13 mouse cellular contexts compared by ENCODE assay signal in the genomic region with DNA sequence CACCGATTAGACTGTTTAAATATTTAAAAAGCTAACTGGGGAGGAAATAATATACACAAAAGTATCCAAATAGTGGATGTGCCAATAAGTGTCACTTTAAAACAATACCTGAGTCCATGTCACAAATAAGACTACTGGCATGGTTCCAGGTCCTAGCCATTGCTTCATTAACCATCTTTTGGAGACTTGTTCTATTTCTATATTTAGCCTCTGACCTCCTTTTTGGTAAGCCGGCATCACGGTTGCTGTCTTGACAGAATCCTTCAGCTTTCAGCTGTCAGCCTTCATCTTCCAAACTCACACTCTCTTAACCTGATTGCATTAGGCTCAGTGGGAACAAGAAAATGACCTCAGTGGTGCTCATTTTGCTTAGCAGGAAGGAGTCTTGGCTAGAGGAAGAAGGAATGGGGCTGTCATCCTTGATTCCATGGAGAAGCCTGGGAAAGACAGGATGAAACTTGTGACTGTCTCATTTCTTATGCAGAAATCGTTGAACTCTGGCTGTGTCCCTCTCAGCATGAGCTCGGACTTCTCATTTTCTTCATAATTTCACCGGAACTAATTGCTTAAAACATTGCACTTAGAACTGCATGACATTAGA.
DNase-seq lines count a peak whose midpoint lies in the region; TF ChIP-seq lines count a peak whose summit lies in the region.
"Had no signal": no experiment of that assay in that cellular context is flagged by ENCODE, and none has a peak within 500 bp of the region (broad histone marks: within the 10 kb centered on the region; RNA-seq: fewer than 3 reads in every experiment).

No protein-coding gene starts in this region.

- TF ChIP-seq EP300 in heart, adult 2 months (IDR thresholded peaks at IDR 0.05; ENCODE audit: insufficient read depth, low read depth, low read length), result no peak

- peaks cover 37% of the 10 kb centered on the region for H3K4me1 ChIP-seq in embryonic facial prominence, embryonic 10.5 days
- H3K4me1 ChIP-seq in heart, adult 2 months (ENCODE audit: control insufficient read depth, insufficient read depth, low read length), result no peaks in the 10 kb centered on the region

- no peak for DNase-seq in gastrocnemius, adult 2 months
- no peak for DNase-seq in gastrocnemius, postnatal 25 days
- DNase-seq in Muller cell, postnatal 12 days (ENCODE audit: inconsistent ontology term), result peak; percentile 30
- DNase-seq in brain, adult 2 months (ENCODE audit: low read depth, low spot score), result peak; percentile 11
- DNase-seq in embryonic facial prominence, embryonic 10.5 days (ENCODE audit: low spot score), result peak; percentile 11
- no peak for DNase-seq in spleen, adult 12 weeks (ENCODE audit: low spot score)
- no peak for DNase-seq in heart, adult 2 months
- DNase-seq in thymus, postnatal 4 days, result no peak
- DNase-seq: heart, postnatal 36 days; kidney, adult 8-10 months; kidney, postnatal 36 days; lung, adult 2 months; midbrain, embryonic 14.5 days had no signal

- H3K36me3 ChIP-seq in embryonic facial prominence, embryonic 10.5 days (replicated peaks), result no peaks in the 10 kb centered on the region
- H3K36me3 ChIP-seq in heart, adult 2 months (ENCODE audit: control insufficient read depth, insufficient read depth, low read length), result no peaks in the 10 kb centered on the region

- no peak for TF ChIP-seq CTCF in gastrocnemius, adult 2 months (IDR thresholded peaks at IDR 0.05)
- TF ChIP-seq CTCF in heart, adult 2 months (IDR thresholded peaks at IDR 0.05), result no peak

- 41% methylated on average over 6 of the region's 6 CpGs for WGBS in embryonic facial prominence, embryonic 10.5 days
- WGBS in heart, adult 2 months, result 59% methylated on average over 6 of the region's 6 CpGs

- intact Hi-C loops in gastrocnemius, adult 2 months (cut with DNase I), result no loop called here
- intact Hi-C loops in heart, adult 2 months (cut with DNase I), result no loop called here

- H3K27me3 ChIP-seq in embryonic facial prominence, embryonic 10.5 days (replicated peaks; ENCODE audit: low read depth, poor library complexity, severe bottlenecking), result peaks cover 27% of the 10 kb centered on the region
- H3K27me3 ChIP-seq in heart, adult 2 months (ENCODE audit: control insufficient read depth, insufficient read depth, low read length), result no peaks in the 10 kb centered on the region

- no peak overlapping the region for H3K4me3 ChIP-seq in gastrocnemius, adult 2 months
- H3K4me3 ChIP-seq in embryonic facial prominence, embryonic 10.5 days, result no peak overlapping the region
- no peak overlapping the region for H3K4me3 ChIP-seq in heart, adult 2 months

- peak overlapping the region; percentile 74 for H3K27ac ChIP-seq in gastrocnemius, adult 2 months
- H3K27ac ChIP-seq in embryonic facial prominence, embryonic 10.5 days (replicated peaks), result no peak overlapping the region
- no peak overlapping the region for H3K27ac ChIP-seq in heart, adult 2 months

- H3K79me2 ChIP-seq in heart, adult 2 months (replicated peaks; ENCODE audit: control insufficient read depth, insufficient read depth, low read length), result no peaks in the 10 kb centered on the region

- no peaks in the 10 kb centered on the region for H3K9me3 ChIP-seq in embryonic facial prominence, embryonic 10.5 days

- H3K9ac ChIP-seq in heart, adult 2 months (ENCODE audit: low read depth, low read length), result no peak overlapping the region

- no peak for TF ChIP-seq POLR2A in heart, adult 2 months (IDR thresholded peaks at IDR 0.05; ENCODE audit: insufficient read depth, low read depth, low read length)

Comparison
In these comparisons a context has a peak if more than half of its experiments do, and no peak if none do; other contexts are left out.
1. DNase-seq: peak in Muller cell, postnatal 12 days (single experiment), brain, adult 2 months (single experiment) and embryonic facial prominence, embryonic 10.5 days (single experiment); none in gastrocnemius, adult 2 months (single experiment), gastrocnemius, postnatal 25 days (single experiment), spleen, adult 12 weeks (single experiment), heart, adult 2 months (0 of 2) and thymus, postnatal 4 days (single experiment).